Mouse (Mus musculus) embryonic facial prominence, embryonic 13.5 days (tissue): Measurements from ENCODE around the gene Selenom. TPM values are rescaled to one million over a fixed set of nuclear protein-coding genes. Genes with fewer than 3 reads are reported as not detected.

Experiments used
- ATAC-seq: fragments of 200-750 bp; cut with Nextera tagmentation; 2 replicates; pipeline ENCODE4 v1.8.0; 2017; ENCODE audit warnings: low read depth; ENCODE audit not compliant: insufficient number of reproducible peaks, insufficient read depth, low FRiP score, low TSS enrichment
- H3K27ac ChIP-seq: fragments of 300-500 bp; sonication (generic); 2 replicates; pipeline ENCODE4 v1.5.1; 2015; ENCODE audit warnings: moderate library complexity, mild to moderate bottlenecking, inconsistent platforms
- H3K27me3 ChIP-seq: fragments of 300-500 bp; sonication (generic); 2 replicates; pipeline ENCODE4 v1.6.1; 2015; ENCODE audit warnings: mild to moderate bottlenecking, inconsistent platforms
- H3K36me3 ChIP-seq: fragments of 300-500 bp; sonication (generic); 2 replicates; pipeline ENCODE4 v1.6.1; 2015; ENCODE audit warnings: mild to moderate bottlenecking, inconsistent platforms
- H3K4me1 ChIP-seq: fragments of 300-500 bp; sonication (generic); 2 replicates; pipeline ENCODE4 v1.6.1; 2015; ENCODE audit warnings: inconsistent platforms
- H3K4me2 ChIP-seq: fragments of 300-500 bp; sonication (generic); 2 replicates; pipeline ENCODE4 v1.6.1; 2015; ENCODE audit warnings: moderate library complexity, mild to moderate bottlenecking, inconsistent platforms
- H3K4me3 ChIP-seq: fragments of 300-500 bp; sonication (generic); 2 replicates; pipeline ENCODE4 v1.5.1; 2015; ENCODE audit warnings: mild to moderate bottlenecking, inconsistent platforms
- H3K9ac ChIP-seq: fragments of 300-500 bp; sonication (generic); 2 replicates; pipeline ENCODE4 v1.6.1; 2015; ENCODE audit warnings: mild to moderate bottlenecking, inconsistent platforms
- H3K9me3 ChIP-seq: fragments of 300-500 bp; sonication (generic); 2 replicates; pipeline ENCODE4 v1.6.1; 2016; ENCODE audit warnings: inconsistent platforms
- WGBS: fragments of 180-500 bp; shearing (Covaris S2); methylation state at CpG from one replicate; pipeline ENCODE4 v1.1.7; 2015; ENCODE audit warnings: mixed read lengths; 5-methylcytosine and 5-hydroxymethylcytosine counted together
- polyA plus RNA-seq: library from polyadenylated mRNA; unstranded; fragments of >200 nt; fragmentation: Nextera tagmentation; extraction: Ambion mirVana; gene quantifications from 2 replicates; pipeline ENCODE4 v1.2.1, GENCODE M21; 2015

Selenom gene
- polyA plus RNA-seq, 1 experiment from 2014 or later: 128 TPM

- H3K36me3 ChIP-seq: peaks cover 18% of the 10 kb centered on the region
- H3K9me3 ChIP-seq: no peaks in the 10 kb centered on the region
- no peak overlapping the region for H3K27ac ChIP-seq
- H3K9ac ChIP-seq: peak overlapping the region; percentile 76
- WGBS: 75% methylated on average over 4 of the region's 4 CpGs
- no peak for ATAC-seq
- H3K27me3 ChIP-seq: peaks cover 28% of the 10 kb centered on the region
- H3K4me3 ChIP-seq: peak overlapping the region; percentile 56
- H3K4me1 ChIP-seq: peaks cover 35% of the 10 kb centered on the region
- H3K4me2 ChIP-seq: peak overlapping the region; percentile 82
Measured at GRCm38 (mm10) chr11:3515637-3516036, 1.2 kb downstream of the Selenom start.

DNA sequence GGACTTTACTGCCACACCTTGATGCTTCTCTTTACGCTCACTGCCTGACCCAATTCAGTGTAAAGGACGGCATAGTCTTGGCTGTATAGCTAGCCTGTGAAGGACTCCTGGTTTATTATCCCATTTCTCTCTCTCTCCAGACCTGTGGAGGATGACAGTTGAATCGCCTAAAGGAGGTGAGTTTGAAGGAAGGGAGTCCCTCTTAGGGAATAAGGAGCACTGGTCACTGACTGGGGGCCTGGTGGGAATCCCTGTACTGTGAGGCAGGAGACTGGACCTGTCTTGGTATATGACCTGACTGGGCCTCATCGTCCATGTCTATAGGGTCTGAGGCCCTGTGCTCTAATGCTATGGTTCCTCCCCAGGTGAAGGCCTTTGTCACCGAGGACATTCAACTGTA is 1.6 kb downstream of the Selenom start:
- Histone ChIP-seq H3K4me1 (peaks cover 35% of the 10 kb centered on the region), H3K27ac (no peak overlapping the region), H3K4me3 (peak overlapping the region; percentile 56; the same call in 1 of the 2 replicates), H3K9ac (0 out of 2 replicates have a peak overlapping the region, but pooled peaks have one; percentile 76), H3K27me3 (peaks cover 28% of the 10 kb centered on the region), H3K4me2 (peak overlapping the region; percentile 82), H3K36me3 (peaks cover 23% of the 10 kb centered on the region), H3K9me3 (no peaks in the 10 kb centered on the region)
- no peak for ATAC-seq
- 76% methylated on average over 5 of the region's 5 CpGs for WGBS

GRCm38 (mm10) chr11:3516859-3517845 is 2.7 kb downstream of the Selenom start:
- H3K9ac ChIP-seq: peak overlapping the region; percentile 67
- WGBS: 2% methylated on average over 50 of the region's 50 CpGs
- H3K27me3 ChIP-seq: peaks cover 28% of the 10 kb centered on the region
- no peak overlapping the region for H3K27ac ChIP-seq
- peak overlapping the region; percentile 42 for H3K4me3 ChIP-seq
- peaks cover 33% of the 10 kb centered on the region for H3K36me3 ChIP-seq
- no peaks in the 10 kb centered on the region for H3K9me3 ChIP-seq
- peaks cover 35% of the 10 kb centered on the region for H3K4me1 ChIP-seq
- ATAC-seq: no peak
- peak overlapping the region; percentile 82 for H3K4me2 ChIP-seq

- Histone ChIP-seq H3K27me3 (peaks cover 28% of the 10 kb centered on the region), H3K4me1 (peaks cover 35% of the 10 kb centered on the region), H3K36me3 (peaks cover 42% of the 10 kb centered on the region), H3K9ac (peak overlapping the region; percentile 67), H3K4me2 (peak overlapping the region; percentile 82), H3K9me3 (no peaks in the 10 kb centered on the region), H3K4me3 (peak overlapping the region; percentile 42; the same call in 1 of the 2 replicates), H3K27ac (no peak overlapping the region)
- 58% methylated on average over 13 of the region's 13 CpGs for WGBS
- ATAC-seq: no peak
Measured at GRCm38 (mm10) chr11:3517846-3518732, 3.6 kb downstream of the Selenom start.

- H3K9me3 ChIP-seq: no peaks in the 10 kb centered on the region
- no peak for ATAC-seq
- H3K36me3 ChIP-seq: peaks cover 52% of the 10 kb centered on the region
- H3K9ac ChIP-seq: no peak overlapping the region
- H3K4me2 ChIP-seq: no peak overlapping the region
- no peak overlapping the region for H3K27ac ChIP-seq
- 75% methylated on average over 4 of the region's 4 CpGs for WGBS
- peaks cover 31% of the 10 kb centered on the region for H3K4me1 ChIP-seq
- H3K27me3 ChIP-seq: peaks cover 28% of the 10 kb centered on the region
- no peak overlapping the region for H3K4me3 ChIP-seq
Measured at GRCm38 (mm10) chr11:3519051-3519726, 4.7 kb downstream of the Selenom start.

DNA sequence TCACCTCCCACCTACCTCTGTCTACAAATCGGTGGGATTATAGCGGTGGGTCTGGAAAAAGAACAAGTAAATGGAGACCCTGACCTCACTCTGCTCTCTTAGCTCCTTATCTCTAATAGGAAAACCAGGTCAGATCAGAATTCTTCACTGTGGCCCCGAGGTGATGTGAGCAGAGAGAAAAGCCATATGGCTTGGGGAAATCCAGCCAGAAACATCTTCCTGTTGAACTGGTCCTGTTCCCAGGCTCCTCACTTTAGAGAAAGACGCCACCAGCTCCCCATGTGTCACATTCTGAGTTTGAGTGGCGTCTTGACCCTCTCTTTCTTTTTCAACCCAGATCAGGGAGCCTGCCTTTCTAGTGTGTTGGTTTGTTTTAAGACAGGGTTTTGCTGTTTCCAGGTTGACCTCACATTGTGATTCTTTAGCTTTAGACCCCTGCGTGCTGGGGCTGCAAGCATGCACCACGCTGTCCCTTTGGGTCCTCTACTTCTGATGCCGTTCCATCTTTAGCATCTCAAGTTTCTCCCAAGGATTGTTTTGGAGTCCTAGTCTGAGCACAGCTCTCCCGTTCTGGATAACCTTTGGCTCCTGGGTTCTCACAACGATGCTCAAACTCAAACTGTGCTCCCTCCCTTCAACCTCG is 5.4 kb downstream of the Selenom start:
- peaks cover 30% of the 10 kb centered on the region for H3K4me1 ChIP-seq
- H3K27ac ChIP-seq: no peak overlapping the region
- 86% methylated on average over 11 of the region's 11 CpGs for WGBS
- ATAC-seq: no peak
- no peak overlapping the region for H3K4me2 ChIP-seq
- H3K36me3 ChIP-seq: peaks cover 59% of the 10 kb centered on the region
- no peaks in the 10 kb centered on the region for H3K9me3 ChIP-seq
- H3K27me3 ChIP-seq: peaks cover 28% of the 10 kb centered on the region
- no peak overlapping the region for H3K9ac ChIP-seq
- H3K4me3 ChIP-seq: no peak overlapping the region

DNA sequence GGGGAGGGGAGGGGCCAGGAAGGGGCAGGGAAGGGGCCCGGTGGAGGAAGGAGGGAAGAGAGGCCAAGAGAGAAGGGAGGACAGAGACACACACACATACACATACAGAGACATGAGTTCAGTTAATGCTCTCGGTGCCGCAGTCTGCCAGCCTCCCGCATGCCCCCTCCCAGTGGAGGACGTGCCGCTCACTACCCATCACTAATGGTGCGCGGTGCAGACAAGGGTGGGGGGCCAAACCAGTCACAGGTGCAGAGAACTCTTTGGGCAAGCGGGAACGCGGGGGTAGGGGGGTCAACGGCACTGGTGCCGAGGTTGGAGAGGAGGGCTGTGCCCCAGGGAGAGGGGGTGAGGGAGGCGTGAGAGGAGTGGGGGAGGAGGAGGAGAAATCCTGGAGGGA is 6.4 kb downstream of the Selenom start:
- H3K27me3 ChIP-seq: peaks cover 20% of the 10 kb centered on the region
- no peak overlapping the region for H3K4me2 ChIP-seq
- no peak overlapping the region for H3K4me3 ChIP-seq
- H3K4me1 ChIP-seq: peaks cover 21% of the 10 kb centered on the region
- H3K9ac ChIP-seq: no peak overlapping the region
- no peaks in the 10 kb centered on the region for H3K9me3 ChIP-seq
- H3K27ac ChIP-seq: no peak overlapping the region
- 78% methylated on average over 14 of the region's 14 CpGs for WGBS
- peak; percentile 21; the same call in 1 of the 2 replicates for ATAC-seq
- H3K36me3 ChIP-seq: peaks cover 69% of the 10 kb centered on the region

- H3K36me3 ChIP-seq: peaks cover 76% of the 10 kb centered on the region
- ATAC-seq: no peak
- 87% methylated on average over 23 of the region's 23 CpGs for WGBS
Measured at GRCm38 (mm10) chr11:3521339-3522224, 7.1 kb downstream of the Selenom start.

DNA sequence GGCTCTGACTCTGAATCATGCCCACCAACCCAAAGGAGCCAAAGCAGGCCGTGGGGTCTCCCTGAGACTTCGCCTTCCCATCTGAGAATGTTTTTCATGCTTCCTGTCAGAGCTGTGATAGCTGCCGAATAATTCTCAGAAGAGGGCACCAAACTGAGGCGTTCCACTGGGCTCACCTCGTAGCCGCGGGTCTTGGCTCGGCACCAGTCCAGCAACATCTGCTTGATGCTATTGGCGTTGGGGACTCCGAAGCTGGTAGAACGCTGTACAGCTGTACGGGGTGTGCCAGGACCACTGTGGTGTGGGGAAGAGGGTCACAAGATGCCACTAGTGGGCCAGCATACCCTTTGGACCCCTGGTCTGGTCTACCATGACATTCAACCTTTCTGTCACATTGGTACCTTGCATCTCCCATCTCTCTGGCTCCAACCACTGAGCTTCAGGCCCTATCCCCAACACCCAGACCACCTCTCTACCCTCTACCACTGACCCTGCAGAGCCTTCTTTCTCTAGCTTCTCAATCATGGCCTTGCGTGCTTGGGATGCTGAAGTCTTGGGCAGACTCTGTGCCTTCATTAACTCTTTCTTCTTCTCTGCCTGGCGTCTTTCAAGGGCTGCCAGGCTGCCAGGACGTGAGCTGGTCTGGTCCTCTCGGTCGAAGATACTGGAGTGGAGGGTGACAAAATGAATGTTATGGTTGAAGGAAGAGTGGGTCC is 8.0 kb downstream of the Selenom start:
- no peak overlapping the region for H3K9ac ChIP-seq
- H3K4me1 ChIP-seq: peaks cover 6% of the 10 kb centered on the region
- H3K4me2 ChIP-seq: no peak overlapping the region
- no peak overlapping the region for H3K4me3 ChIP-seq
- peaks cover 5% of the 10 kb centered on the region; the same call in 1 of the 2 replicates for H3K27me3 ChIP-seq
- no peak overlapping the region for H3K27ac ChIP-seq
- peaks cover 84% of the 10 kb centered on the region for H3K36me3 ChIP-seq
- WGBS: 96% methylated on average over 17 of the region's 17 CpGs
- no peak for ATAC-seq
- no peaks in the 10 kb centered on the region for H3K9me3 ChIP-seq

More at GRCm38 (mm10) chr11:3521339-3522224, 7.1 kb downstream of the Selenom start:
- Histone ChIP-seq H3K4me3 (no peak overlapping the region), H3K9me3 (no peaks in the 10 kb centered on the region), H3K4me2 (no peak overlapping the region), H3K27ac (no peak overlapping the region), H3K4me1 (peaks cover 15% of the 10 kb centered on the region), H3K9ac (no peak overlapping the region), H3K27me3 (peaks cover 13% of the 10 kb centered on the region)
